17 mouse cellular contexts compared by ENCODE assay signal in genomic region chr17:71014911-71015310, GRCm38 (mm10). TPM values are rescaled to one million over a fixed set of nuclear protein-coding genes. Genes with fewer than 3 reads are reported as not detected.
A peak's percentile ranks its signal among the peaks of the same experiment; 100 is the strongest.
DNase-seq lines count a peak whose midpoint lies in the region; ATAC-seq and TF ChIP-seq lines count a peak whose summit lies in the region.
"Had no signal": no experiment of that assay in that cellular context is flagged by ENCODE, and none has a peak within 500 bp of the region (broad histone marks: within the 10 kb centered on the region; RNA-seq: fewer than 3 reads in every experiment).

No protein-coding gene starts in this region.

- no peak overlapping the region for H3K4me3 ChIP-seq in hindbrain, postnatal 0 days (ENCODE audit: low read length)
- no peak overlapping the region for H3K4me3 ChIP-seq in hindbrain, embryonic 16.5 days (ENCODE audit: low read length)
- H3K4me3 ChIP-seq in midbrain, embryonic 11.5 days (ENCODE audit: low read depth, low read length): no peak overlapping the region
- H3K4me3 ChIP-seq in midbrain, embryonic 15.5 days: no peak overlapping the region
- H3K4me3 ChIP-seq: erythroblast, embryonic 14.5 days; neural tube, embryonic 13.5 days had no signal

- ATAC-seq in hindbrain, postnatal 0 days: 0 out of 2 replicates have a peak, but pooled peaks have one; percentile 32
- no peak for ATAC-seq in hindbrain, embryonic 16.5 days
- no peak for ATAC-seq in midbrain, embryonic 11.5 days (ENCODE audit: low FRiP score)
- no peak for ATAC-seq in midbrain, embryonic 15.5 days (replicated peaks)
- ATAC-seq: inflammation-experienced regulatory T-cells, adult 6 months had no signal

- H3K27ac ChIP-seq in hindbrain, postnatal 0 days: no peak overlapping the region
- no peak overlapping the region for H3K27ac ChIP-seq in hindbrain, embryonic 16.5 days (ENCODE audit: low read depth, low read length)
- H3K27ac ChIP-seq in midbrain, embryonic 11.5 days (ENCODE audit: low read depth, low read length): no peak overlapping the region
- H3K27ac ChIP-seq in midbrain, embryonic 15.5 days: no peak overlapping the region
- H3K27ac ChIP-seq: neural tube, embryonic 13.5 days had no signal

- DNase-seq in cerebellum, adult 9-10 months: peak; percentile 10
- DNase-seq in cerebellum, postnatal 4 days (ENCODE audit: low spot score in 2 of 2): no peak
- DNase-seq in hindbrain, postnatal 0 days (ENCODE audit: low spot score): no peak
- peak; percentile 74 for DNase-seq in midbrain, embryonic 11.5 days (ENCODE audit: low spot score, missing footprints)
- no peak for DNase-seq in thymus, adult 18-20 months
- no peak for DNase-seq in layer of hippocampus, postnatal 36 days
- DNase-seq: adrenal gland, postnatal 10 days; cerebellum, adult 9-11 months; gastrocnemius, postnatal 10 days; liver; lung, embryonic 14.5 days; thymus, postnatal 14 days had no signal

- no peaks in the 10 kb centered on the region for H3K36me3 ChIP-seq in hindbrain, postnatal 0 days (ENCODE audit: insufficient read depth, low read length)
- H3K36me3 ChIP-seq in hindbrain, embryonic 16.5 days (ENCODE audit: control insufficient read depth, insufficient read depth, low read length): no peaks in the 10 kb centered on the region
- no peaks in the 10 kb centered on the region for H3K36me3 ChIP-seq in midbrain, embryonic 11.5 days (ENCODE audit: control insufficient read depth, insufficient read depth, low read length)
- H3K36me3 ChIP-seq in midbrain, embryonic 15.5 days (replicated peaks): no peaks in the 10 kb centered on the region
- H3K36me3 ChIP-seq: neural tube, embryonic 13.5 days had no signal

- no peaks in the 10 kb centered on the region for H3K9me3 ChIP-seq in hindbrain, postnatal 0 days (ENCODE audit: low read length)
- H3K9me3 ChIP-seq in hindbrain, embryonic 16.5 days (ENCODE audit: control insufficient read depth, low read length): no peaks in the 10 kb centered on the region
- no peaks in the 10 kb centered on the region for H3K9me3 ChIP-seq in midbrain, embryonic 11.5 days (ENCODE audit: control insufficient read depth, low read length)
- H3K9me3 ChIP-seq in midbrain, embryonic 15.5 days: no peaks in the 10 kb centered on the region
- H3K9me3 ChIP-seq: neural tube, embryonic 13.5 days had no signal

- no peak for TF ChIP-seq CTCF in hindbrain, postnatal 0 days (IDR thresholded peaks at IDR 0.05; ENCODE audit: low read depth)

- H3K9ac ChIP-seq in hindbrain, postnatal 0 days (replicated peaks; ENCODE audit: low read length): no peak overlapping the region
- H3K9ac ChIP-seq in hindbrain, embryonic 16.5 days (ENCODE audit: low read depth, low read length): no peak overlapping the region
- H3K9ac ChIP-seq in midbrain, embryonic 11.5 days (ENCODE audit: low read length): no peak overlapping the region
- no peak overlapping the region for H3K9ac ChIP-seq in midbrain, embryonic 15.5 days
- H3K9ac ChIP-seq: lung, embryonic 14.5 days; neural tube, embryonic 13.5 days had no signal

- H3K4me1 ChIP-seq in hindbrain, postnatal 0 days (ENCODE audit: insufficient read depth, low read length): no peaks in the 10 kb centered on the region
- H3K4me1 ChIP-seq in hindbrain, embryonic 16.5 days (ENCODE audit: control insufficient read depth, insufficient read depth, low read depth, low read length): no peaks in the 10 kb centered on the region
- H3K4me1 ChIP-seq in midbrain, embryonic 11.5 days (ENCODE audit: control insufficient read depth, insufficient read depth, low read length): peaks cover 3% of the 10 kb centered on the region; the same call in 1 of the 2 replicates
- H3K4me1 ChIP-seq in midbrain, embryonic 15.5 days: no peaks in the 10 kb centered on the region

- 29% methylated on average over 5 of the region's 5 CpGs for WGBS in hindbrain, postnatal 0 days
- WGBS in hindbrain, embryonic 16.5 days: 29% methylated on average over 5 of the region's 5 CpGs
- WGBS in midbrain, embryonic 11.5 days: 57% methylated on average over 5 of the region's 5 CpGs
- WGBS in midbrain, embryonic 15.5 days: 41% methylated on average over 5 of the region's 5 CpGs

- H3K27me3 ChIP-seq in hindbrain, postnatal 0 days (ENCODE audit: insufficient read depth, low read length): no peaks in the 10 kb centered on the region
- H3K27me3 ChIP-seq in hindbrain, embryonic 16.5 days (replicated peaks; ENCODE audit: control insufficient read depth, insufficient read depth, low read length): no peaks in the 10 kb centered on the region
- H3K27me3 ChIP-seq in midbrain, embryonic 11.5 days (ENCODE audit: control insufficient read depth, insufficient read depth, low read length): no peaks in the 10 kb centered on the region
- no peaks in the 10 kb centered on the region for H3K27me3 ChIP-seq in midbrain, embryonic 15.5 days (replicated peaks)
- H3K27me3 ChIP-seq: neural tube, embryonic 13.5 days had no signal

- H3K4me2 ChIP-seq in hindbrain, postnatal 0 days (ENCODE audit: low read depth, low read length): no peak overlapping the region
- H3K4me2 ChIP-seq in hindbrain, embryonic 16.5 days (ENCODE audit: low read length): no peak overlapping the region
- no peak overlapping the region for H3K4me2 ChIP-seq in midbrain, embryonic 11.5 days
- H3K4me2 ChIP-seq in midbrain, embryonic 15.5 days: no peak overlapping the region
- H3K4me2 ChIP-seq: lung, embryonic 14.5 days; neural tube, embryonic 13.5 days had no signal

RNA-seq across cellular contexts. Expression of gene Myl12a, which starts 12.2 kb away (rescaled TPM):
- 30.9 and 36.5 TPM in 2 replicates for total RNA-seq in hindbrain, postnatal 0 days (2014; rRNA removed)
- 101 and 107 TPM in 2 replicates for polyA plus RNA-seq in hindbrain, postnatal 0 days (2015; fragmentation: Nextera tagmentation; extraction: Ambion mirVana)
- polyA plus RNA-seq in hindbrain, embryonic 16.5 days (2015; fragmentation: Nextera tagmentation; extraction: Ambion mirVana): 106 and 118 TPM in 2 replicates
- polyA plus RNA-seq in midbrain, embryonic 11.5 days (2014; fragmentation: Nextera tagmentation; extraction: Ambion mirVana): 375 and 403 TPM in 2 replicates
- 93.2 and 107 TPM in 2 replicates for polyA plus RNA-seq in midbrain, embryonic 15.5 days (2015; fragmentation: Nextera tagmentation; extraction: Ambion mirVana)
- total RNA-seq in layer of hippocampus, postnatal 36 days (2021): 10 to 100 TPM; 38.0 to 48.0 TPM

RNA-seq across cellular contexts. Expression of gene Myom1, which starts 12.5 kb away (rescaled TPM):
- 1.7 and 3.7 TPM in 2 replicates for total RNA-seq in hindbrain, postnatal 0 days (2014; rRNA removed)
- 0.82 and 0.90 TPM in 2 replicates for polyA plus RNA-seq in hindbrain, postnatal 0 days (2015; fragmentation: Nextera tagmentation; extraction: Ambion mirVana)
- polyA plus RNA-seq in hindbrain, embryonic 16.5 days (2015; fragmentation: Nextera tagmentation; extraction: Ambion mirVana): 0.91 and 2.7 TPM in 2 replicates
- polyA plus RNA-seq in midbrain, embryonic 11.5 days (2014; fragmentation: Nextera tagmentation; extraction: Ambion mirVana): 1.3 and 1.4 TPM in 2 replicates
- polyA plus RNA-seq in midbrain, embryonic 15.5 days (2015; fragmentation: Nextera tagmentation; extraction: Ambion mirVana): 0.87 and 1.3 TPM in 2 replicates
- total RNA-seq in layer of hippocampus, postnatal 36 days (2021): 1 to 10 TPM; 1.5 to 1.7 TPM
- polyA plus RNA-seq: erythroblast, embryonic 14.5 days had no signal

Comparison
In these comparisons a context has a peak if more than half of its experiments do, and no peak if none do; other contexts are left out.
1. DNase-seq: peak in cerebellum, adult 9-10 months (single experiment) and midbrain, embryonic 11.5 days (single experiment); none in cerebellum, postnatal 4 days (0 of 2), hindbrain, postnatal 0 days (single experiment), thymus, adult 18-20 months (0 of 2) and layer of hippocampus, postnatal 36 days (0 of 2).